Mouse (Mus musculus) Muller cell, postnatal 12 days (primary cell): ENCODE measurements around the gene Naf1.

Experiments used
- DNase-seq: peaks from one replicate; pipeline ENCODE4 v3.0.0-alpha.2; 2015; ENCODE audit errors: inconsistent ontology term

Naf1 gene

DNA sequence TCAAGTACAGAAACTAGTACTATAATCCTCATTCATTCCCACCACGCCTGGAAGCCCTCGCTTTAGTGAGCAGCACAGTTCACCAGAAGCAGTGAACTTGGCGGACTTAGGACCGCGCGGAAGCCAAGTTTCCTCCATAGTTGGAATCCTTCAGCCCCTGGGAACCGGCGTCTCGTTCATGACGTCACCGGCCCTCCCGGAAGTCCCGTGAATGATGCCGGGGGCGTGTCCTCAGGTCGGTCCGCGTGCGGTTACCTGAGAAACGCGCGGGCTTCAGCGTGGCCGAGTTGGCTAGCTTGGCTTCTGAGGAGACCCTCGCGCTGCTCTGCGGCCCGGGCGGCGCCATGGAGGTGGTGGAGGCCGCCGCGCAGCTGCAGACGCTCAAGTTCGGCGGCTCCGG is at the start of gene Naf1:
TSS of gene Naf1 (plus strand) at position 195 of the 400 bp plus-strand sequence.
- peak; percentile 95 for DNase-seq

DNA sequence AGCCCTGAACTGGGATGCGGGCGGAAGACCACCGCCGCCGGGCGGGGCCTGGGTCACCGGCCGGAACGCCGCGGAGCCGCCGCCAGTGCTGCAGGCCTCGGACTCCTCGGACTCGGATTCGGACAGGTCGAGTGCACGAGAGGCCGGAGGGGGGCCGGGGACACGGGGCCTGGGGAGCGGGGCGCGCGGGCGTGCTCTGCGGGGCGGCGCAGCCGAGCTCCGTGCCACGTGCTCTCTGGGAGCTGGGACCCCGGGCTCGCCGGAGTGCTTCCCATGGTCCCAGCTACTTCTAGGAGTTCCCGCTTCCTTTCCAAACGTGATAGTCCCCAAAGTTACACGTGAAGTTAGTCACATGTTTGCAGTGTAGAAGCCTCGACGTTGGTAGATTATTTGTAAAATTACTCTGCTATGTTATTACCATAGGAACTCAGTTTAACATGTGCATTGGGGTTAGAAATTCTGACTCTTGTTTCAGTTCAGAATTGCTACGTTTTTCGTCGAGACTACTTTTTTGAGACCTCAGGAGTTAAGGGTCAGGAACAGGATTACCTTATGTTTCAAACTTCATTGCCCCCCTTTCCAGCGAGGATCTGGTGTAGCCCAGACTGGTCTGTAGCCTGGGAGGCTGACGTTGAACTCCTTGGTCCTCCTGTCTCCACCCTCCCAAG is 1.0 kb downstream of the Naf1 start:
- DNase-seq: peak; percentile 71

DNA sequence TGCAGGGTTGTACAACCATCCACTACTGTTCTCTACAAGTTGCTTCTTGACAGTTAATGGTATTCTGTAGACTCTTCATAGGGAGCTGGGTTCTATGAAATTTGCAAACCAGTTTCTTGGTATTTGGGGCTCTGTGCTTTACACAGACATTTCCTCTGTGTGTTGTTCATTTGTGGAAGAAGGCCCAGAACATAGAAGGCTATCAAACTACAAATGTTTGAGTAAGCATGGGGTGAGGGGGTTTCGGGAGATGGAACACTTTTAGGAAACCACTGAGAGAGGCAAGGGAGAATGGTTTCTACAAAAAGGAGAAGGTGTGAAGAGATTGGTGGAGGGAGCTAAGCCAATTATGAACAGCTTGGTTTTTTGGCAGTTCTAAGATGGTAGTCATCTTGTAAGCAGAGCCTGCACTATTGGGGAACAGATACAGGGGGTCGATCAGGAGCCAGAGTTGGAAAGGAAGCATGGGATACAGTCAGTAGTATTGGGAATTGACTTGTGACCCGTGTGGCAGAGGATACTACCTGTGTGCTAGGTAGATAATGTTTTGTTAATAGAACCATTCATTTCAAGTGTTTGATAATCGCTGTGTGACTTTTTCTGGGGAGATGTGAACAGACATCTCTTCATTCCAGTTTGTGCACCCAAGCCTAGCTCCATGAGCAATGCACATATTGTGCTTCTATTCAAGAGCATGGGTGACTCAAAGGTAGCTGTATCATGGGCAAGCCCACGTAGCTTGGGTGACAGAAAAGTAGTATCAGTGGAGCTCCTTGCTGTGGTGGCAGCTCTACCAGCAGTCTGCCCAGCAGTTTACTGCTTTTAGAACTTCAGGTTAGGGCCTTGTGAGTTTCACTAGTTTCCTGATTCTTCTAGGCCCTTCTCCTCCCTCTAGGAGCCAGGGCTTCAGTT is 1.8 kb downstream of the Naf1 start:
- DNase-seq: no peak

DNA sequence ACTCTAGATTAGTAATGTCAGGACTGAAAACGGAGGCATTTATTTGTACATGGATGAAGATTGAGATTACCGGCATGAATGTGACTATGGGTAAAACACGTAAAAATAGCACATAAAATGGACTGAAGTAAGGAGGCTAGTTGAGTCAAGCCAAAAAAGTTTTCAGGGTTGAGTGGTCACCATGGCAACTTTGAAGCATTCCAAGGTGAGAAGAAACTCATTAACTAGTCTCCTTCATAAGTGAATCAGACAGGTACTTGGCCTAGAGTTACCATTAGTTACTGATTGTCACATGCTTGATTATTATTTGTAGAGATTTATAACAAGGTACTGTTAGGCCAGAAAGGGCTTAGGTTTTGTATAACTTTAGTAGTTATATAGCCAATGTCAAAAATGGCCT is 3.7 kb downstream of the Naf1 start:
- no peak for DNase-seq

DNA sequence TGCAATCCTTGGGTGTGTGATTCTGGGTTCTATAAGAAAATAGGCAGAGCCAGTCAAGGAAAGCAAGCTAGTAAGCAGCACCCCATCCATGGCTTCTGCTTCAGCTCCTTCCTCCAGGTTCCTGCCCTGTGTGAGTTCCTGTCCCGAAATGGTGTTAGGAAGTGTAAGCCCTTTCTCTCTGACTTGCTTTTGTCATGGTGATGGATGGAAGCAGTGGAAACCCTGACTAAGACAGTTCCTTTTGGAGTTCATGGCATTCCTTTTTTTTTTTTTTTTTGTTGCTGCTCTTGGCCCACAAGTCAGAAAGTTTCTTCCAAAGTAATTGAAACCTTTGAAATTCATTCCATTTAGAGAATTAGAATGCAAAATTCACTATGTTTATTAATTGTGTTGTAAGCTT is 5.1 kb downstream of the Naf1 start:
- no peak for DNase-seq

DNA sequence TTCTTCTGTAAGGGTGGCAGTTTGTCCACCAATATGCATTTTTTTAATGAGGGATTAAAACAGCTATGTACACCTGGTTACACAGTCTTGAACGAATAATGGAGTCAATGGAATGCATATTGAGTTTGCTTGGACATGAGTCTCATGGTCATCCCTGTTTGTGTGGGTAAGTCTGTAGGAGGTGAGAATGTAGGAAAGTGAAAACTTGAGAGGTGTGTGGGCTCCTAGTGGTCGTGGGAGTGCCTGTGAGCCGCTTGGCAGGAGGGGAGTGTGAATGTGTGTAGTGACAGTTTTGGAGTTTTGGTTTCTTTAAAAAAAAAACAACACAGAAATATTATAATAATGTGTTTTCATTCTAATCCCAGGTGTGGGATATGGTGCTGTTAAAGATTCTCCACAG is 7.7 kb downstream of the Naf1 start:
- no peak for DNase-seq

DNA sequence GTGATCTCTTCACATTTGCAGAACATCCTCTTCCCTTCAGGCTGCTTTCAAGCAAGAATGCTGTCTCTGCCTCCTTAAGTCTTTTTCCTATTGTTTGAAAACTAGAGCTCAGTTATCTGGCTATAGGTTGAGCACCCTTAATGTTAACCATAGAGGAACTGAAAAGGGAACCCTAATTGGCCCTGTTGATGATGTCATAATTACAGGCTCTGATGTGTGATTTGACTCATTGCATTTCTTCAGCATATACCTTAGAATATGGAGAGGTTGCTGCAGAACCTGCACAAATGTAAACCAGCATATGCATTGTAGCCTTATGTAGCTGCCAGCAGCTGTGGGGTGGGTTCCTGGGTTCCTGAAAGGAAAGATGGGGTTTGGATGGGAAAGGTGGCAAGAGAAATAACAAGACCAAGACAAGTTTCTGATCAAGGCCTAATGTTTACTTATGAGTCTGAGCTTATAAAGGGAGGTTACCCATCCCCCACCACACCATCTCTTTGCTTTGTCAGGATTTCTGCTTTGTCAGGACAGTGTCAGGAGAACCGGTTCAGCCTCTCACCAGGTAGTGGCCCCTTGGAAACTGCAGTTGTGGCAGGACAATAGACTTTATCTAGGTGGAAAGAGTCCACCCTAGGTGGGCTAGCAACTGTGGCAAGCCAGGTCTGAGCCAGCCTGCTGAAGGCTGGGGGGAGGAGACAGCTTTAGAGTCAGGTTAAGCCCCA is 9.4 kb downstream of the Naf1 start:
- DNase-seq: no peak

DNA sequence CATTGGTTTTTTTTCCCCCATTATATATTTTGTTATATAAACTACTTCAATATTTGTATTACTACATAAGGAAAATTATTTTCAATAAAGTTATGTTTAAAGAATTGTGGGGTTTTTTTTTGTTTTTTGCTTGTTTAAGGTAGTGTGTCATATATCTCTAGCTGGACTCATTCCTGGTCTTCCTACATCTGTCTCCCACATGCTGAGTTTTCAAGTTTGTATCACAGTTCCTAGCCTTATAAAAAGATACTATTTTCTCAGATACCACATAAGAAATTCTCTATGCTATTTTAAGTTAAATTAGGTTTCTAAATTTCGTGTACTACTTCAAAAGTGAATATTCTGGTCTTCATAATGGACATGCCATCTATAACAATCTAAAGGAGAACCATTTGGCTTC is 23.8 kb downstream of the Naf1 start:
- DNase-seq: no peak

DNA sequence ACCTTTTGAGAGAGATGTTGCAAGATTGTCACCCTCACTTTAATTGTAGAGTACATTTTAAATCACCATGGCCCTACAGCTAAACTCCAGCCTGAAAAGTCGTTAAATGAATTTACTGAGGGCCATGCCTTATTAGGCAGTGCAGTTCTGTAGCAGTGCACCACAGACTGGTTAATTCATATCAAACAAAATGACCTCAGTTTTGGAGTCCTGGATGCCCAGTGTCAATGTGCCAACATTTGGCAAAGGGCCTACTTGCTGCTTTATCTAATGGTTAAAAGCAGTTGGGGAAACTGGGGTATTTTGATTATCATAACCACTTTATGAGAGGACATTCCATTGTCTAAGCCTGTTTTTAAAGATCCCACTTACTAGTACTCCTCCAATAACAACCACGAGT is 31.9 kb downstream of the Naf1 start:
- no peak for DNase-seq

DNA sequence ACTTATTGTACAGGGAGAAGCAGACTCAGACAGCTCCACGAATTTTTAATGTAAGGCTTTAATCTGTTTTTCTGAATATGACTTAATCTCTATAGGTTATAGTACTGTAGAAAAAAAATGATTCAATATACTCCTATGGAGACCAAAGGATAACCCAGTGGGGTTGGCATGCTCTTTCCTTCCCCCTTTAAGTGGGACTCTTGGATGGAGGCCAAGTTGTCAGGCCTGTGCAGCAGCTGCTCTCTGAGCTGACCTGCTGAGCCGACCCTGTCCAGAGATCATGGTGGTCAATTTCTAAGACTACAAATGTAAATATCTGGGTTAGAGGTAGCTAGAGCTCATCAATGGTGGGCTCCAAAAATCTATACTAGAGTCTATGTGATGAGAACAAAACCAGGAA is 45.0 kb downstream of the Naf1 start:
- no peak for DNase-seq

DNA sequence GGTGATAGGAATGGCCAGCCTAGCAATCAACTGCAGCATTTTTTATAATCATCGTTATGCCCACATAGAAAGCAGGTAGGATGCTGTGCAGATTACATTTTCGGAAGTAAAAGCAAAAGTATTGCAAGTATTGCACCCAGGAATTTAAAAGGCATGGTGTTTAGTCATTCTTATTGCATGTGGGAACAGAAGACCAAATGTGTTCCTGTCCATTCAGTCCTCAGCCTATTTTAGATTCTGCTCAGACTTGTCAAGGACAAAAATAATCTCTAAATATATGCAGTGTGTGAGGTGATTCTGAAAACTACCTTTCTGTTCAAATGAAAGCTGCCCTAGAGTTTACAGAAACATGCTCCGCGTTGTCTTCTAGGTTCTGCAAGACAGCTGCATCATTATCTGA is 45.5 kb downstream of the Naf1 start:
- no peak for DNase-seq

DNA sequence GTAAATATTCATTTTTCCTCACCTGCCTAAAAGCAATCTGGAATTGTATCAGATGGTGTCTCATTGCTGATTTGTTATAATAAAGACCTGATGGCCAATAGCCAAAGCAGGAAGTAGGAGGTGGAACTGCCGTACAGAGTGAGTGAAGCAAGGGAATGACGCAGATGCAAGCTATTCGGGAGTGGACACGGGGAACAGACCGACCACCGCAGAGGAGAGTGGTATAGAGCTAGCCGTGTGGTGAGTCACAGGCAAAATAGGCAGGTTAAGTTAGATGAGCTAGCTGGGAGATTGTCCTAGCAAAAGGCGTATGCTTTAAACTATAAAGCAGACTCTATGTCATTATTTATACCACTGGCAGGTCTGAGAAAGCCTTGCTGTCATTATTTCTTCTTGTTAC is 46.1 kb downstream of the Naf1 start:
- DNase-seq: no peak

DNA sequence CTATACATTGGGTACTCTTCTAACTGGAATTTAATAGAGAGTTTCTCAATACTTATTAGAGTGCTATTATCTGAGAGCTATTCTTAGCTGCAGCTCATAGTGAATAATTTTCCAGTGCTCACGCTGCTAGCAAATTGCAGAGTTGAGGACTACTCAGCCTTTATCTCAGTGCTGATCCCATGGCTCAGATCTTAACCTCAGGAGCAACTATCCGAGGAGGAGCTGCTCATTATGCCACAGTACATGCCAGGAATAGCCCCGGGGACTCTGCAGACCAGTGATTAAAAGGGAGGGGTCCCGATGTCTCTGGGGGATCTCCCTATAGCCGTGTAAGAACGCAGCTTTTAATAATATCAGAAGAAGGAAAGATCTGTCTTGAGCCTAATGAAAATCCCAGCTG is 50.7 kb downstream of the Naf1 start:
- DNase-seq: no peak

DNA sequence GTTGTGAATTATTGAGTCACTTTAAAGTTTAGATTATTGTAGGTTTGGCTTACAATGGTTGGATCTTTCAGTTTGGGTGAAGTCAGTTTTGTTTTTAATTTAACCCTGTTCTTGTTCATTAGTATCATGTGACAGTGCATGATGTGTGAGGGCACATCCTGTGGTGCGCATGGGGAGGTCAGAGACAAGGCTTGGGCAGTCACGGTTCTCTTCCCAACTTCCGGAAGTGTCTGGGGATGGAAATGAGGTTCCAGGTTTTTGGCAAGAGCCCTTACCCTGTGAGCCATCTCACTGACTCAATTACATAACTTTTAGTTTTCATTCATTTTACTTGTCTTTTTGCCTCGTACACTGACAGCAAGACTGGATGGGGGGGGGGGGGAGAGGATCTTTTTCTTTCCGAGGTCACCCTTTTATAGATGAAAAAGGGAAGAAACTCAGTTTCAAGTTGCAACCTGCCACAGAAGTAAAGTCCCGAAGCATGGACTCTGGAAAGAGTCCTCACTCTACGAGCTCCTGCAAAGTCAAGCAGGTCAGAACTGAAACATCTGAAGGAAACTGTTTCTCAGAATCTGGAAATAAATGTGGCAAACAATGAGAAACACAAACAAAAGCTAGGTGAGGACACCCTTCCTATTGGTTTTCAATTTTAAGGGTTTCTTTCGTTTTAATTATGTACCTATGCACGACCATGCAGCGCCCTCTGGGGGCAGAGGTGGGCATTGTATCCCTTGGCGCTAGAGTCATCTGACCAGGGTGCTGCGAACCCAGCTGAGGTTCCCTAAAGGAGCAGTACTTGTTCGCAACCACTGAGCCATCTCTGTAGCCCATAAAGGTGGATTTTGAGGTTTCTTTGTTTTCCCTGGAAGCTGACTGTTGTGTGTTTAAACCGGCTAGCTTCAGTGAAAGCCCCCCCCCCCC is 53.9 kb downstream of the Naf1 start:
- DNase-seq: no peak

DNA sequence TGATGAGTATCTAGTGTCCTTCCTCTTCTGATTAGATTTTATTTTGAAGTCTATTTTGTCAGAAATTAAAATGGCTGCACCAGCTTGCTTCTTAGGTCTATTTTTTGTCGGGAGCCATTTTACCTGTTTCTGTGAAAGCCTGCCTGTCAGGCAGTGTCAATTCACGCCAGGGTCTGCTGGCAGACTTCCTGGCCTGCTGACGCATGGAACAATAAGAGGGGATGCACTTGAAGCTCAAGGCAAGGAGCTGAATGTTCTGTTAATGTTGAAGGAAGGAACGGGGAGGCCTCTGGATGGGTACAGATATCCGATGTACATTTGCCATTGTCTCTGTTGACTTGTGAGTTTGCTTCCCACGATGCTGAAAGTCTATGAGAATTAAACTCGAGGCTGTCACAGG is 56.0 kb downstream of the Naf1 start:
- DNase-seq: no peak

DNA sequence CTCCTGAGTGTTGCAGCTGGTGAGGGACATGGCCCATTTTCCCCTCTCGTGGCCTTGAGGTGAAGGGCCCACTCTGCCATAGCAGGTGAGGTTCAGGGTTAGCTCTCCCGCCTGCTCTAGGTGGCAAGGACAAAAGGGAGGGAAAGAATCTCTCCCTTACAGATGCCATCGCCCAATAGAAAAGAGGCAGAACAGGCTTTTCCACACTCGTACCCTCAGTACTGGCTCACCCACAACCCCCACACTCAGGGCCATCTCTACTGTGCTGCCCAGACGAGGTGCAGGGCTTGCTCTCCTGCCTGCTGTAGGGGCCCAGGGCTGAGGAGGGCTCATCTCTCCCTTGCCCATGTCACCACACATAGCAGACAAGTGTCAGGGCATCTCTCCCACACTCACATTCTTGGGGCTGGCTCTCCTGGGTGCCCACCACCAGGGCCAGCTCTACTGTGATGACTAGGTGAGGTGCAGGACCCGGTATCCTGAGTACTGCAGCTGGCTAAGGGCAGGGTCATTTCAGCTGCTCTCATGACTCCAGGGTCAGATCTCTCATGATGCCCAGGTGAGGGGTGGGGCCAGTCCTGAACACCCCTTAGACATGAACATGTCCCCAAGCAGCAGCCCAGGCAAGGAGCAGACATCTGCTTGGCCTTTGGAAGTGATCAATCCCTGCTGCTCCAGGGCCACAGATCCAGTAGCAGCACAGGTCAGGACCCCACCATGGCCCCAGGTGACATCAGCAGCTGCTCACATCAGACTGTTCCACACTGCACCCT is 57.9 kb downstream of the Naf1 start:
- DNase-seq: no peak

DNA sequence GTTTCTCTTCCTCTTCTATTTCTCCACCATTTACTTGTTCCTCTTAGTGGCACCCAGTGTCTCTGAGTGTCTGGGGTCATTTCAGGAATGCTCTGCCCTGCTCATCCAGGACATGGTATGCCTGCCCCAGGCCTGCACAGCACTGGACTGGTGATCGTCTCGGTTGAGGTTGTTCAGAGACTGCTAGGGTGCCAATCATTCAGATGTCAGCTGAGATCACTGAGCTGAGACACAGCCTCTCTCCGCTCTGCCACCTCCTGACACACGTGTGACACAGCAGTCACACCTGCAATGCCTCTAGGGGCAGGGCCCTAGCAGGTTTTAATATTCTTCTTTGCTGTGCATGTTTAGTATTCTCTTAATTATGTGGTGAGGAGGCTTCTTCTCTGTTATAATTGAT is 58.5 kb downstream of the Naf1 start:
- no peak for DNase-seq

DNA sequence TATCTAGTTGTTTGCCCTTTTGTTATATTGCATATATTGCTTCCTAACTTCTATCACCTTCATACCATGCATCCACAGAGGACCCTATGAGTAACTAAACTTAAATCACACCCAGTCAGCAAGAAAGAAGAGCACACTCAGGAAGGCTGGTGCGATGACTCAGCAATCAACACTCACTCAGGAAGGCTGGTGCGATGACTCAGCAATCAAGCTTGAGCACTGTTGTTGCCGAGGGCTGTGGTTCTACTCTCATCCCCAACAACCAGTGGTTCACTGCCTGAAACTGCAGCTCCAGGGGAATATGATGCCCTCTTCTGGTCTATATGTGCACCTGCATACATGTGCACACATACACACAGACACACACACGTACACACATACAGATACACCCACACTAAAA is 73.7 kb downstream of the Naf1 start:
- no peak for DNase-seq

DNA sequence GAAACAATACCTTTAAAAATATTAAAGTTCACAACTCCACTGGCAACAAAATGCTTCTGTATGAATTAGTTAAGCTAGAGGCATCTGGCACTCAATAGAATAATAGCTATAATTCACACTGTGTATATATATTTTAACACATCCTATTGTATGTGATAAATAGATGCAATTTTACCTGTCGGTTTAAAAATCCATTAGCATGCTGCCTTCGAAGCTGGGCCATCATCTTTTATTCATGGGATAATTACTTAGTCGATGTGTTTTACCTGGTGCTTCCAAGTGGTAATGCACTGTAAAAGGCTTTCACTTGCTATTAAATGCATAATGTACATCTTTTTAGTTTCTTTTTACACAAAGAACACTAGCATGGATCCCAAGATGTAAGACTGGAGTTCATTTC is 76.2 kb downstream of the Naf1 start:
- DNase-seq: no peak
